Comparison of ENCODE assay signal across 8 mouse cellular contexts in genomic region chr2:97467031-97467549, GRCm38 (mm10).
A peak's percentile ranks its signal among the peaks of the same experiment; 100 is the strongest.
DNase-seq lines count a peak whose midpoint lies in the region; ATAC-seq lines count a peak whose summit lies in the region.

No protein-coding gene starts in this region.

- ATAC-seq in megakaryocyte, adult 5-6 weeks (ENCODE audit: poor library complexity, severe bottlenecking) = no peak
- ATAC-seq in midbrain, embryonic 13.5 days = peak; percentile 86

- H3K36me3 ChIP-seq in megakaryocyte, embryonic 14.5 days (replicated peaks; ENCODE audit: low read length) = no peaks in the 10 kb centered on the region
- no peaks in the 10 kb centered on the region for H3K36me3 ChIP-seq in midbrain, embryonic 13.5 days

- peak overlapping the region; percentile 80 for H3K4me2 ChIP-seq in midbrain, embryonic 13.5 days (replicated peaks)

- DNase-seq in cerebellum, postnatal 14 days = peak; percentile 77
- DNase-seq in frontal cortex, postnatal 25 days (ENCODE audit: low spot score in 2 of 2) = peak; percentile 24 to 48
- DNase-seq in layer of hippocampus, adult 9-11 months = peak; percentile 48
- DNase-seq in natural killer cell, adult 2 months (ENCODE audit: low spot score in 2 of 2) = no peak
- DNase-seq in ovary, postnatal 14 days (ENCODE audit: low spot score) = no peak

- H3K9me3 ChIP-seq in megakaryocyte, embryonic 14.5 days = no peaks in the 10 kb centered on the region
- H3K9me3 ChIP-seq in midbrain, embryonic 13.5 days = no peaks in the 10 kb centered on the region

- peak overlapping the region; percentile 72 for H3K9ac ChIP-seq in midbrain, embryonic 13.5 days (replicated peaks)

- H3K4me3 ChIP-seq in megakaryocyte, embryonic 14.5 days (replicated peaks) = peak overlapping the region; percentile 85
- H3K4me3 ChIP-seq in midbrain, embryonic 13.5 days (replicated peaks) = peak overlapping the region; percentile 58

- H3K4me1 ChIP-seq in megakaryocyte, embryonic 14.5 days = peaks cover 17% of the 10 kb centered on the region
- H3K4me1 ChIP-seq in midbrain, embryonic 13.5 days (replicated peaks) = peaks cover 23% of the 10 kb centered on the region

- H3K27ac ChIP-seq in midbrain, embryonic 13.5 days = peak overlapping the region; percentile 92

- H3K27me3 ChIP-seq in megakaryocyte, embryonic 14.5 days (replicated peaks) = peaks cover 17% of the 10 kb centered on the region
- no peaks in the 10 kb centered on the region for H3K27me3 ChIP-seq in midbrain, embryonic 13.5 days

- under 1% methylated on average over 26 of the region's 26 CpGs for WGBS in midbrain, embryonic 13.5 days

Comparison
In these comparisons a context has a peak if more than half of its experiments do, and no peak if none do; other contexts are left out.
1. DNase-seq: peak in cerebellum, postnatal 14 days (2 of 2), frontal cortex, postnatal 25 days (2 of 2) and layer of hippocampus, adult 9-11 months (single experiment); none in natural killer cell, adult 2 months (0 of 2) and ovary, postnatal 14 days (single experiment).